In genomic region chr14:74703930-74704329, GRCm38 (mm10) we compare ENCODE assay signal across 15 mouse cellular contexts. TPM values are rescaled to one million over a fixed set of nuclear protein-coding genes. Genes with fewer than 3 reads are reported as not detected.
A peak's percentile ranks its signal among the peaks of the same experiment; 100 is the strongest.
DNase-seq lines count a peak whose midpoint lies in the region; ATAC-seq and TF ChIP-seq lines count a peak whose summit lies in the region.
"Had no signal": no experiment of that assay in that cellular context is flagged by ENCODE, and none has a peak within 500 bp of the region (broad histone marks: within the 10 kb centered on the region; RNA-seq: fewer than 3 reads in every experiment).

No protein-coding gene starts in this region.

- H3K4me1 ChIP-seq in hindbrain, embryonic 11.5 days (replicated peaks; ENCODE audit: control insufficient read depth, insufficient read depth, low read length): no peaks in the 10 kb centered on the region
- no peaks in the 10 kb centered on the region for H3K4me1 ChIP-seq in hindbrain, postnatal 0 days (ENCODE audit: insufficient read depth, low read length)
- peaks cover 15% of the 10 kb centered on the region for H3K4me1 ChIP-seq in embryonic facial prominence, embryonic 10.5 days
- no peaks in the 10 kb centered on the region for H3K4me1 ChIP-seq in limb, embryonic 14.5 days (ENCODE audit: control insufficient read depth, insufficient read depth, low read length)
- H3K4me1 ChIP-seq: lung, embryonic 15.5 days had no signal

- no peaks in the 10 kb centered on the region for H3K36me3 ChIP-seq in hindbrain, embryonic 11.5 days (ENCODE audit: control insufficient read depth, insufficient read depth, low read length)
- H3K36me3 ChIP-seq in hindbrain, postnatal 0 days (ENCODE audit: insufficient read depth, low read length): no peaks in the 10 kb centered on the region
- no peaks in the 10 kb centered on the region for H3K36me3 ChIP-seq in embryonic facial prominence, embryonic 10.5 days (replicated peaks)
- no peaks in the 10 kb centered on the region for H3K36me3 ChIP-seq in limb, embryonic 14.5 days (ENCODE audit: control insufficient read depth, insufficient read depth, low read length)
- H3K36me3 ChIP-seq: lung, embryonic 15.5 days had no signal

- peak; percentile 4 for DNase-seq in hindbrain, embryonic 11.5 days (ENCODE audit: low spot score)
- DNase-seq in hindbrain, postnatal 0 days (ENCODE audit: low spot score): no peak
- peak; percentile 6 to 15 for DNase-seq in B cell, adult 2 months
- DNase-seq in embryonic facial prominence, embryonic 10.5 days (ENCODE audit: low spot score): peak; percentile 35
- no peak for DNase-seq in limb, embryonic 14.5 days (ENCODE audit: low spot score)
- no peak for DNase-seq in adrenal gland, adult 18-20 months (ENCODE audit: low spot score in 2 of 2)
- no peak for DNase-seq in ovary, adult 18-20 months (ENCODE audit: low spot score)
- DNase-seq in gastrocnemius, postnatal 10 days: no peak
- DNase-seq: adrenal gland, postnatal 10 days; heart, adult 2 months; heart, postnatal 4 days; kidney, adult 8-10 months; right cerebral cortex, adult 18-20 months had no signal

- WGBS in hindbrain, embryonic 11.5 days: 68% methylated on average over 6 of the region's 6 CpGs
- WGBS in hindbrain, postnatal 0 days: 71% methylated on average over 6 of the region's 6 CpGs
- 31% methylated on average over 6 of the region's 6 CpGs for WGBS in embryonic facial prominence, embryonic 10.5 days
- WGBS in limb, embryonic 14.5 days: 25% methylated on average over 6 of the region's 6 CpGs

- no peak for ATAC-seq in hindbrain, embryonic 11.5 days (ENCODE audit: low FRiP score)
- no peak for ATAC-seq in hindbrain, postnatal 0 days
- ATAC-seq in limb, embryonic 14.5 days (ENCODE audit: low FRiP score, low read depth): 0 out of 2 replicates have a peak, but pooled peaks have one; percentile 30
- ATAC-seq: midbrain, embryonic 16.5 days had no signal

- no peaks in the 10 kb centered on the region for H3K27me3 ChIP-seq in hindbrain, embryonic 11.5 days (ENCODE audit: control insufficient read depth, insufficient read depth, low read length)
- no peaks in the 10 kb centered on the region for H3K27me3 ChIP-seq in hindbrain, postnatal 0 days (ENCODE audit: insufficient read depth, low read length)
- H3K27me3 ChIP-seq in embryonic facial prominence, embryonic 10.5 days (replicated peaks; ENCODE audit: low read depth, poor library complexity, severe bottlenecking): no peaks in the 10 kb centered on the region
- H3K27me3 ChIP-seq in limb, embryonic 14.5 days (ENCODE audit: control insufficient read depth, insufficient read depth, low read length): no peaks in the 10 kb centered on the region
- H3K27me3 ChIP-seq: lung, embryonic 15.5 days had no signal

- no peaks in the 10 kb centered on the region for H3K9me3 ChIP-seq in hindbrain, embryonic 11.5 days (ENCODE audit: control insufficient read depth, low read length)
- no peaks in the 10 kb centered on the region for H3K9me3 ChIP-seq in hindbrain, postnatal 0 days (ENCODE audit: low read length)
- no peaks in the 10 kb centered on the region for H3K9me3 ChIP-seq in embryonic facial prominence, embryonic 10.5 days
- H3K9me3 ChIP-seq in limb, embryonic 14.5 days (ENCODE audit: control insufficient read depth, low read length): no peaks in the 10 kb centered on the region
- H3K9me3 ChIP-seq: lung, embryonic 15.5 days had no signal

- H3K4me2 ChIP-seq in hindbrain, embryonic 11.5 days (replicated peaks; ENCODE audit: low read depth, low read length): no peak overlapping the region
- no peak overlapping the region for H3K4me2 ChIP-seq in hindbrain, postnatal 0 days (ENCODE audit: low read depth, low read length)
- H3K4me2 ChIP-seq in limb, embryonic 14.5 days (replicated peaks; ENCODE audit: low read depth, low read length, severe bottlenecking): no peak overlapping the region
- H3K4me2 ChIP-seq: lung, embryonic 15.5 days had no signal

- no peak for TF ChIP-seq POLR2A in limb, embryonic 14.5 days (IDR thresholded peaks at IDR 0.05; ENCODE audit: borderline replicate concordance, extremely low read depth, insufficient read depth, insufficient read length)

- no peak overlapping the region for H3K4me3 ChIP-seq in hindbrain, embryonic 11.5 days (ENCODE audit: low read depth, low read length)
- H3K4me3 ChIP-seq in hindbrain, postnatal 0 days (ENCODE audit: low read length): no peak overlapping the region
- no peak overlapping the region for H3K4me3 ChIP-seq in embryonic facial prominence, embryonic 10.5 days
- no peak overlapping the region for H3K4me3 ChIP-seq in limb, embryonic 14.5 days (replicated peaks; ENCODE audit: low read length)
- H3K4me3 ChIP-seq: heart, adult 2 months; lung, embryonic 15.5 days had no signal

- H3K9ac ChIP-seq in hindbrain, embryonic 11.5 days (ENCODE audit: low read depth, low read length): no peak overlapping the region
- no peak overlapping the region for H3K9ac ChIP-seq in hindbrain, postnatal 0 days (replicated peaks; ENCODE audit: low read length)
- no peak overlapping the region for H3K9ac ChIP-seq in limb, embryonic 14.5 days (ENCODE audit: low read depth, low read length, severe bottlenecking)
- H3K9ac ChIP-seq: lung, embryonic 15.5 days had no signal

- TF ChIP-seq CTCF in hindbrain, postnatal 0 days (IDR thresholded peaks at IDR 0.05; ENCODE audit: low read depth): no peak

- H3K27ac ChIP-seq in hindbrain, embryonic 11.5 days (ENCODE audit: low read depth, low read length): no peak overlapping the region
- H3K27ac ChIP-seq in hindbrain, postnatal 0 days: no peak overlapping the region
- H3K27ac ChIP-seq in embryonic facial prominence, embryonic 10.5 days (replicated peaks): peak overlapping the region; percentile 75
- no peak overlapping the region for H3K27ac ChIP-seq in limb, embryonic 14.5 days (replicated peaks; ENCODE audit: low read depth, low read length)
- H3K27ac ChIP-seq: heart, adult 2 months; lung, embryonic 15.5 days had no signal

RNA-seq across cellular contexts. Expression of gene Esd, which starts 28.2 kb away (rescaled TPM):
- polyA plus RNA-seq in hindbrain, embryonic 11.5 days (2014; fragmentation: Nextera tagmentation; extraction: Ambion mirVana): 365 and 370 TPM in 2 replicates
- 109 and 182 TPM in 2 replicates for total RNA-seq in hindbrain, postnatal 0 days (2014; rRNA removed)
- 215 and 218 TPM in 2 replicates for polyA plus RNA-seq in hindbrain, postnatal 0 days (2015; fragmentation: Nextera tagmentation; extraction: Ambion mirVana)
- polyA plus RNA-seq in embryonic facial prominence, embryonic 10.5 days (2016; fragmentation: Nextera tagmentation; extraction: Ambion mirVana): 307 and 316 TPM in 2 replicates
- polyA plus RNA-seq in limb, embryonic 14.5 days (2012; rRNA removed): 167 and 174 TPM in 2 replicates
- polyA plus RNA-seq in limb, embryonic 14.5 days (2014; fragmentation: Nextera tagmentation; extraction: Ambion mirVana): 315 and 339 TPM in 2 replicates
- 100 to 1,000 TPM; 224 to 319 TPM for total RNA-seq in adrenal gland, adult 18-20 months (2021)
- total RNA-seq in gastrocnemius, postnatal 10 days (2021): 100 to 1,000 TPM in 1 of 2 experiments, 10 to 100 TPM in 1; 99.5 to 108 TPM

Comparison
In these comparisons a context has a peak if more than half of its experiments do, and no peak if none do; other contexts are left out.
1. DNase-seq: peak in hindbrain, embryonic 11.5 days (single experiment), B cell, adult 2 months (2 of 2) and embryonic facial prominence, embryonic 10.5 days (single experiment); none in hindbrain, postnatal 0 days (single experiment), limb, embryonic 14.5 days (single experiment), adrenal gland, adult 18-20 months (0 of 2), ovary, adult 18-20 months (single experiment) and gastrocnemius, postnatal 10 days (single experiment).